Mouse (Mus musculus): ENCODE measurements around the gene Cpped1. TPM values are rescaled to one million over a fixed set of nuclear protein-coding genes. Genes with fewer than 3 reads are reported as not detected.

The Cpped1 gene
- 9.9 and 10.0 TPM in 2 replicates for polyA plus RNA-seq (2012; rRNA removed)

GRCm38 (mm10) chr16:11909035-11909591 is at the start of gene Cpped1:
TSS of gene Cpped1 (minus strand) at chr16:11909445.

Other genes with a start within 250 kb of the Cpped1 start
- gene Shisa9, start 74.7 kb upstream of the Cpped1 start, polyA plus RNA-seq (2012; rRNA removed) = 29.6 and 32.1 TPM in 2 replicates